Mouse (Mus musculus) CD4-positive, CD25-positive, alpha-beta regulatory T cell, adult 4 months (primary cell): ENCODE results near the gene Chst15. TPM values are rescaled to one million over a fixed set of nuclear protein-coding genes. Genes with fewer than 3 reads are reported as not detected.

Experiments used
- ATAC-seq: one replicate; pipeline ENCODE4 v1.8.0; 2017
- polyA plus RNA-seq, 2 experiments: library from polyadenylated mRNA; unstranded; fragments of 100-300 nt; shearing (Covaris generic); gene quantifications; one replicate each; pipeline ENCODE4 v1.2.1; 2017

Chst15 gene
- polyA plus RNA-seq, 2 experiments from 2014 or later: 6.0 to 9.2 TPM

DNA sequence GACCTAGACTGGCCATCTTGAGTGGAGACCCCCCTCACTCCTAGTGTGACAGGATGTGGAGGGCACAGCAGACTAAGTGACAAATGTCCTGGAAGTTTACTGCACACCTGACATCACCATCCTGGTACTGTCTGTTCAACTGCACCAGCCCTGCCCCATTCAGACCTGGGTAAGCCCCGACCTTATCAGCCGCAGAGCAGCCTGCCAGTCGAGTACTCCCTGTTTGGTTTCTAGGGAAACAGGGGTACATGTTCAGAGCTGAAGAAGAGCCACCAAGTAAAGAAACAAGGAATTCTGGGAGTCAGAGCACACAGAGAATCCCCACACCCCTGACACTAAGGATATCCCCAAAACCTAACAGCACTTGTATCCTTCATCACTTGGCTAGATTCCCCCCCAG is 55.1 kb downstream of the Chst15 start:
- ATAC-seq: no peak

- ATAC-seq: no peak
Observed at GRCm38 (mm10) chr7:132260632-132261031, 56.4 kb downstream of the Chst15 start.

GRCm38 (mm10) chr7:132258817-132259216 is 58.2 kb downstream of the Chst15 start:
- no peak for ATAC-seq

DNA sequence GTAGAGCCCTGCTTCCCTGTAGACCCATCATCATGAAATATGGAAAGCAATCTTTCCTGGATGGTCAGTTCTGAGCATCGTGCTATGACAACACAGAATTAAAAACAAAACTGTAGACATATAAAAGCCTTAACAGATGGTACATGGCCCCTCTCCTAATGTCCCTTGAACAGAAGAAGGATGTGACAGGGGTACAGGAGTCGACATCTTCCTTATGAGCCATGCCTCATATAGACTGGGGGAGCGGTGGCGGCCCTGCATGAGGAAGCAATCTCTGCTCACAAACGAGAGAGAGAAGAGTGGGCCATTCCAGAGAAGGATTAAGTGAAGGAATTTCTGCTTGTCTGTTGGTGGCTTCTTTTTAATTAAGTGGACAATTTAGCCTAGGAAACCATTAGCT is 58.8 kb downstream of the Chst15 start:
- no peak for ATAC-seq

GRCm38 (mm10) chr7:132253513-132253912 is 63.5 kb downstream of the Chst15 start:
- ATAC-seq: no peak

- ATAC-seq: no peak
Observed at GRCm38 (mm10) chr7:132253078-132253477, 64.0 kb downstream of the Chst15 start.

DNA sequence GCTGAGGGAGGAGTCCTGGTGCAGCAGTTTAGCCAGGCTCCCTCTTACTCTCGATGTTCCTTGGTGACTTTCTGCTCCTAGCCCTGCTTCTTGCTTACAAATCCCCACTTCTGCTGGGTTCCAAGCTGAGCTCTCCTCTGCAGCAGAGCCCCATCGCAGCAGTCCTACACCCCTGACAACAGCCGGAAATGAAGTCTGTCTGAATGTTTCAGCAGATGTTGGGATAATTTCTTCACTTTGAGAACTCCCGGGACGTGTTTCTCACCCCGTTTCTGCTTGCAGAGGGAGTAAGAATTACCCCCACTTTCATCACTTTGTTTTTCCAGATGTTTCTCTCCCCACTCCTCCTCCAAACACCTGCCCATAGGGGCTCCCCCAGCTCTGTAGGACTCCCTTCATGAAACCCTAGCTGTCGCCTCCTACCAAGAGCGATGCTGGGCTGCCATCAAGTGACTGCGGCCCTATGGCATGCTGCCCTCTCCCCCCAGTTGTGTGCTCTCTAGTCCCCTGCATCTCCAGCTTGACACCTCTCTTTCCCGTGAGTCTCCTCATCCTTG is 67.4 kb downstream of the Chst15 start:
- no peak for ATAC-seq

- ATAC-seq: no peak
Observed at GRCm38 (mm10) chr7:132247567-132247966, 69.5 kb downstream of the Chst15 start.

- ATAC-seq: no peak
Observed at GRCm38 (mm10) chr7:132247091-132247490, 69.9 kb downstream of the Chst15 start.

GRCm38 (mm10) chr7:132245730-132246129 is 71.3 kb downstream of the Chst15 start:
- no peak for ATAC-seq

DNA sequence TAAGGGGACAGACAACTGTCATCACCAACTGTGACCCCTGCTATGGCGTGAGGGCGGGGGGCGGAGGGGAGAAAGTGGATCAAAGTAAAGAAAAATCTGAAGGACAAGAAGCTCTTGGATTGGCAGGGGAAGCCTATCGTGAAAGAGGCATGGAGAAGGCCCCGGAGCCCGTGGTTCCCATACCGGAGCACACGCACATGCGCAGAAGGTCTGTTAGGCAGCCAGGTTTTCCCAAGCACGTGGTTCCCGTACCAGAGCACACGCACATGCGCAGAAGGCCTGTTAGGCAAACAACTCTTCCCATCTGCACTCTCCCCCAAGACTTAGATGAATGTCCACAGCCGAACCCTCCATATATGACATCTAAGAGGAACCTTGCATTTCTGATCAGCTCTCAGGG is 72.4 kb downstream of the Chst15 start:
- no peak for ATAC-seq

- ATAC-seq: no peak
Observed at GRCm38 (mm10) chr7:132243225-132243624, 73.8 kb downstream of the Chst15 start.

GRCm38 (mm10) chr7:132242617-132243141 is 74.3 kb downstream of the Chst15 start:
- peak; percentile 47 for ATAC-seq

GRCm38 (mm10) chr7:132238921-132239320 is 78.1 kb downstream of the Chst15 start:
- ATAC-seq: no peak

GRCm38 (mm10) chr7:132237191-132237590 is 79.8 kb downstream of the Chst15 start:
- no peak for ATAC-seq

GRCm38 (mm10) chr7:132236789-132237188 is 80.2 kb downstream of the Chst15 start:
- no peak for ATAC-seq

DNA sequence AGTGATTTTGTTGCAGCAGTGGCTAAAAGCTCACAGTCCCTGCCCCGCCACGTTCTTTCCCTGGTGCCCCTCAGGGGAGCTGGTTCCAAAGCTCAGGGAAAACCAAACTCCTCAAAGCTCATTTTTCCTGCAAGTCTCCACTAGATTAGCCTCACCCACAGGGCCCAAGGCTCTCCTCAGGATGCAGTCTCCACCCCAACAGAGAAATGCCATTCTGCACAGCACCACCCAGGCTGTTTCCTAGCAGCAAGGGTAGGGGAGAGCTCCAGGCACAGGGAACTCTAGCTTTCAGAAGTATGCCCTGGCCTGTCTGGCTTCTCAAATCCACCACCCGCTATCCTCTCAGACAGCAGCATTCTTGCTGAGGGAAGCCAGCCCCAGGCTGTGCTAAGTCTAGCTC is 82.8 kb downstream of the Chst15 start:
- no peak for ATAC-seq

DNA sequence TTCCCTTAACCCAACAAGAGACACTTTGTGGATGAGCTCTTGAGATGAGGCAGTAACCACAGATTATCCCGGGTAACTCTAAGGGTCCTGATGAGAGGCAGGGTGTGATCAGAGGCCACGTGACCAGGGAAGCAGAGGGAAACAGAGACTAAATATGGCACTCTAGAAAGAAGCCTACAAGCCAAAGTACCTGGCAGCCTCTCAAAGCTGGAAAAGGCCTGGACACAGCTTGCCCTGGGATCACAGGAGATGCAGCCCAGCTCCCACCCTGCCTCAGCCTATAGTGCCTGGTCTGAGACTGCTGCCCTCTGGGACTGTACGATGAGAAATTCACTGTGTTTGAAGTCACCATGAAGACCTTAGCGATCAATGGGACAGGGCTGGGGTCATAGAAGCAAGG is 83.3 kb downstream of the Chst15 start:
- ATAC-seq: no peak

DNA sequence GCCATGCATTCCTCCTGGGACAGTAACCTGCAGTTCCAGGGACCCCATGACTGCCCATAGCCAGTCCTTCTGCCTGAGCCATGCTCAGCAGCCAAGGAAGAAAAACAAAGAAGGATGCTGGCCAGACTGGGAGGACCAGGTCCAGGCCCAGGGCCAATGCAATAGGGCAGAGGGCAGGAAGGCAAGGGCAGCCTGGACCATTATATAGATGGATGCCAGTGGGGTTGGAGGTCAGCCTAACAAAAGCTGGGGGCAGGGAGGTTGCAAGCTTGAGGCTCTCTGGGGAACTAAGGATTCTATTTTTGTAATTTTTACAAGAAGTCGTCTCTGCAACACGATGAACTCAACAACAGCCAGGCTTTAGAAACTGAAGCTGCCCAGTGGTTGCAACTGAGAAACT is 84.1 kb downstream of the Chst15 start:
- no peak for ATAC-seq

DNA sequence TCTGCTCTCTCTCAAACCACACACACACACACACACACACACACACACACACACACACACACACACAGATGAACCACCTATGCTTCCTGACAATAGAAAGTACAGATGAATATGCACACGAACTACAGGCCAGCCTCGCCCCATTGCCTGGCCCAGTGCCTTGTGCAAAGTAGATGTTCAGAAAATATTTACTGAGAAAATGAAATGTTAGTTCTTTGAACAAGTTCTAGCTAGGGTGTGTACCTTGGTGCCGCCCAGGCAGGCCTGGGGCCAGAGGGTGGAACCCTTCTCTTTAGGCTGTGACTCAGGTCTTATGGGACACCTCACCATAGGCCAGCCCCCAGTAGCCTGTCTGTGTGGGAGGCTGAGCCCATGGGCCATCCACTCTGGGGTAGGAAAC is 85.6 kb downstream of the Chst15 start:
- ATAC-seq: no peak

- ATAC-seq: no peak
Observed at GRCm38 (mm10) chr7:132230961-132231360, 86.1 kb downstream of the Chst15 start.

- ATAC-seq: no peak
Observed at GRCm38 (mm10) chr7:132227075-132227640, 89.9 kb downstream of the Chst15 start.

GRCm38 (mm10) chr7:132226379-132227074 is 90.5 kb downstream of the Chst15 start:
- ATAC-seq: peak; percentile 71
